Mouse (Mus musculus): ENCODE results near the gene Slamf6. TPM values are rescaled to one million over a fixed set of nuclear protein-coding genes. Genes with fewer than 3 reads are reported as not detected.

Slamf6 gene
- polyA plus RNA-seq, 1 experiment from 2014 or later, result 0.12 TPM

DNA sequence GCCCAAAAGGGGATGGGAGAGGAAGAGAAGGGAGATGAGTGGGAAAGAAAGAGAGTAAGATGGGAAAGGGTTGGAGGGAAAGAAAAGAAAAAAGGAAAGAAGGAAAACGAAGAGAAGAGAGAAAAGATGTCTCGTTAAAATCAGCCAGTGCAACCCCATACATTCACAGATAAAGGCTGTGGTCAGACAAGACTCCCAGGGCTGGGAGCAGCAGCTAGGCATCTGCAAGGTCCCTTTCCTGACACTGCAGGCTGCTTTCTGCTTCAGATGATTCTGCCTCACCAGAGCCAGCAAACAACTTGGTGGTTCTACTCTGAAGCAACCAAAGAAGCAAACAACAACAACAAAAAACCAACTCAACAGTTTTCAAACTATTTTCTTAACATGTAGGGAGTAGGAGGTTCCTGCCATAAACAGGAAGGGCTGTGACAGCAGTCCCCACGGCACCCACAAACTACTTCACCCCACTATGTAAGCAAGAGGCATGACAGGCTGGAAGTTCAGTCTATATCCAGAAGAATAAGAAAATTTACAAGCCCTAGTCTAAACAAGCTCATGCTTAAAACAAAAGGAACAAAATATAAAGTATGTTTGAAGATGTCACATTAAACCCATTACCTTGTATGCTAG, 66.2 kb downstream of the Slamf6 start:
- H3K4me3 ChIP-seq (ENCODE audit: low read length), result no peak overlapping the region
- H3K9ac ChIP-seq (ENCODE audit: low read depth, low read length), result no peak overlapping the region
- no peak overlapping the region for H3K4me2 ChIP-seq (replicated peaks; ENCODE audit: low read depth, low read length)
- ATAC-seq (ENCODE audit: low FRiP score, low TSS enrichment), result no peak
- no peaks in the 10 kb centered on the region; the same call in 1 of the 2 replicates for H3K9me3 ChIP-seq (ENCODE audit: control insufficient read depth, low read length)
- no peaks in the 10 kb centered on the region for H3K4me1 ChIP-seq (ENCODE audit: control insufficient read depth, insufficient read depth, low read length)
- WGBS, result 58% methylated on average over 3 of the region's 3 CpGs
- H3K36me3 ChIP-seq (ENCODE audit: control insufficient read depth, insufficient read depth, low read length), result no peaks in the 10 kb centered on the region
- no peaks in the 10 kb centered on the region for H3K27me3 ChIP-seq (ENCODE audit: control insufficient read depth, insufficient read depth, low read length)
- no peak overlapping the region for H3K27ac ChIP-seq (ENCODE audit: low read depth, low read length)

DNA sequence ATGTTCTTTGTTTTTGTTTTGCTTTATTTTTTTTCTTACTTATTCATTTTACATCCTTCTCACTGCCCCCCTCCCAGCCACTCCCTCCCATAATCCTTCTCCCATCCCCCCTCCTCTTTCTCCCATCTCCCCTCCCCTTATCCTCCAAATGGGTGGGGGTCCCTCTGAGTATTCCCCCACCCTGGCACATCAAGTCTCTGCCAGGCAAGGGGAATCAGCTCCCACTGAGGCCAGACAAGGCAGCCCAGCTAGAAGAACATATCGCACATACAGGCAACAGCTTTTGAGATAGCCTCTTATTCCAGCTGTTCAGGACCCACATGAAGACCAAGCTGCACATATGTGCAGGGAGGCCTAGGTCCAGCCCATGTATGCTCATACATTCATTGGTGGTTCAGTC, 66.8 kb downstream of the Slamf6 start:
- H3K36me3 ChIP-seq (ENCODE audit: control insufficient read depth, insufficient read depth, low read length), result no peaks in the 10 kb centered on the region
- no peak for ATAC-seq (ENCODE audit: low FRiP score, low TSS enrichment)
- no peaks in the 10 kb centered on the region for H3K4me1 ChIP-seq (ENCODE audit: control insufficient read depth, insufficient read depth, low read length)
- H3K27me3 ChIP-seq (ENCODE audit: control insufficient read depth, insufficient read depth, low read length), result no peaks in the 10 kb centered on the region
- H3K4me3 ChIP-seq (ENCODE audit: low read length), result no peak overlapping the region
- WGBS, result 100% methylated on average over 1 of the region's 1 CpGs
- no peak overlapping the region for H3K4me2 ChIP-seq (replicated peaks; ENCODE audit: low read depth, low read length)
- no peaks in the 10 kb centered on the region; the same call in 1 of the 2 replicates for H3K9me3 ChIP-seq (ENCODE audit: control insufficient read depth, low read length)
- no peak overlapping the region for H3K9ac ChIP-seq (ENCODE audit: low read depth, low read length)
- H3K27ac ChIP-seq (ENCODE audit: low read depth, low read length), result no peak overlapping the region

- ATAC-seq (ENCODE audit: low FRiP score, low TSS enrichment), result no peak
- H3K27ac ChIP-seq (ENCODE audit: low read depth, low read length), result no peak overlapping the region
- H3K9me3 ChIP-seq (ENCODE audit: control insufficient read depth, low read length), result no peaks in the 10 kb centered on the region; the same call in 1 of the 2 replicates
- WGBS, result 92% methylated on average over 2 of the region's 2 CpGs
- H3K4me3 ChIP-seq (ENCODE audit: low read length), result no peak overlapping the region
- no peak overlapping the region for H3K9ac ChIP-seq (ENCODE audit: low read depth, low read length)
- no peak overlapping the region for H3K4me2 ChIP-seq (replicated peaks; ENCODE audit: low read depth, low read length)
- H3K4me1 ChIP-seq (ENCODE audit: control insufficient read depth, insufficient read depth, low read length), result no peaks in the 10 kb centered on the region
- H3K36me3 ChIP-seq (ENCODE audit: control insufficient read depth, insufficient read depth, low read length), result no peaks in the 10 kb centered on the region
- no peaks in the 10 kb centered on the region for H3K27me3 ChIP-seq (ENCODE audit: control insufficient read depth, insufficient read depth, low read length)
These were observed 74.6 kb downstream of the Slamf6 start for GRCm38 (mm10) chr1:171991883-171992282.

DNA sequence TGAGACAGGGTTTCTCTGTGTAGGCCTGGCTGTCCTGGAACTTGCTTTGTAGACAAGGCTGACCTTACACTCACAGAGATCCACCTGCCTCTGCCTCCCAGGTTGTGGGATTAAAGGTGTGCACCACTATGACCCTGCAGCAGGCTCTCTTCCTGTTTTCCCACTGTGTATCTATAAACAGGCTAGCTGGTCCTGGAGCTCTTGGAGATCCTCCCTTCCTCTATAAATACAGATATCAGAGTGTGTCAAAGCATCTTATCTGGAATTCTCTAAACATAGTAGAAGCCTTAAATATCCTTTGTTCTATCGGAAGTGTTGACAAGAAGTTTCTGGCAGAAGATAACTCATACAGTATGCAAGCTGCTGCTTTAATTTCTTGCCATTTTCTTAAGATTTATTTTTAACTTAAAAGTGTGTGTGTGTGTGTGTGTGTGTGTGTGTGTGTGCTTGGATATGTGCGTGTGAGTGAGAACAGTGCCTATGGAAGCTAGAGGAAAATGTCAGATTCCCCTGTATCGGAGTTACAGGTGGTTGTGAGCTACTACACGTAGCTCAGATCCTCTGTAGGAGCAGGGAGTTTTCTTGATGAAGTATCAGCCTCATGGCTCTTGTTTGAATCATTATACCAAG, 75.7 kb downstream of the Slamf6 start:
- Histone ChIP-seq H3K4me1 (ENCODE audit: control insufficient read depth, insufficient read depth, low read length) (no peaks in the 10 kb centered on the region), H3K27ac (ENCODE audit: low read depth, low read length) (no peak overlapping the region), H3K27me3 (ENCODE audit: control insufficient read depth, insufficient read depth, low read length) (no peaks in the 10 kb centered on the region), H3K9ac (ENCODE audit: low read depth, low read length) (no peak overlapping the region), H3K4me2 (replicated peaks; ENCODE audit: low read depth, low read length) (no peak overlapping the region), H3K4me3 (ENCODE audit: low read length) (no peak overlapping the region), H3K36me3 (ENCODE audit: control insufficient read depth, insufficient read depth, low read length) (no peaks in the 10 kb centered on the region), H3K9me3 (ENCODE audit: control insufficient read depth, low read length) (no peaks in the 10 kb centered on the region; the same call in 1 of the 2 replicates)
- ATAC-seq (ENCODE audit: low FRiP score, low TSS enrichment), result no peak
- 77% methylated on average over 4 of the region's 4 CpGs for WGBS

DNA sequence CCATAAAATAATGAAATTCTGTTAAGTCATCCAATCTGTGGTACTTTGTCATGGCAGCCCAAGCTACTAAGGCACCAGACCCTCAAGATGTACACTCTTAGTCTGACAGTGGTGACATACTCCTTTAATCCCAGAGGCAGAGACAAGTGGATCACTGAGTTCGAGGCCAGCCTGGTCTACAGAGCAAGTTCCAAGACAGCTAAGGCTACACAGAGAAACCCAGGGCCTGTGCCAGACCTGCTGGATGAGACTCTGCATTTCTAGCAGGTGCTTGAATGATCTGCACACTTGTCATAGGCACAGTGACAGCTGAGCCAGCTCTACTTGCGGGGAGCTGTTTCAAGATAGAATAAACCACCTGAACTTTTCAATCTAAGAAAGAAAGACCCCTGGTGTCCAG, 77.2 kb downstream of the Slamf6 start:
- WGBS, result 90% methylated on average over 2 of the region's 2 CpGs
- ATAC-seq (ENCODE audit: low FRiP score, low TSS enrichment), result no peak
- H3K9ac ChIP-seq (ENCODE audit: low read depth, low read length), result no peak overlapping the region

GRCm38 (mm10) chr1:171994918-171995715, 77.8 kb downstream of the Slamf6 start:
- Histone ChIP-seq H3K36me3 (ENCODE audit: control insufficient read depth, insufficient read depth, low read length) (no peaks in the 10 kb centered on the region), H3K4me1 (ENCODE audit: control insufficient read depth, insufficient read depth, low read length) (no peaks in the 10 kb centered on the region), H3K9me3 (ENCODE audit: control insufficient read depth, low read length) (no peaks in the 10 kb centered on the region), H3K4me2 (replicated peaks; ENCODE audit: low read depth, low read length) (no peak overlapping the region), H3K27me3 (ENCODE audit: control insufficient read depth, insufficient read depth, low read length) (no peaks in the 10 kb centered on the region), H3K9ac (ENCODE audit: low read depth, low read length) (no peak overlapping the region), H3K27ac (ENCODE audit: low read depth, low read length) (no peak overlapping the region), H3K4me3 (ENCODE audit: low read length) (no peak overlapping the region)
- 82% methylated on average over 11 of the region's 11 CpGs for WGBS
- ATAC-seq (ENCODE audit: low FRiP score, low TSS enrichment), result no peak

More for the DNA sequence above, 77.2 kb downstream of the Slamf6 start:
- no peaks in the 10 kb centered on the region for H3K36me3 ChIP-seq (ENCODE audit: control insufficient read depth, insufficient read depth, low read length)
- H3K27me3 ChIP-seq (ENCODE audit: control insufficient read depth, insufficient read depth, low read length), result no peaks in the 10 kb centered on the region
- H3K9me3 ChIP-seq (ENCODE audit: control insufficient read depth, low read length), result no peaks in the 10 kb centered on the region
- no peaks in the 10 kb centered on the region for H3K4me1 ChIP-seq (ENCODE audit: control insufficient read depth, insufficient read depth, low read length)
- no peak overlapping the region for H3K4me2 ChIP-seq (replicated peaks; ENCODE audit: low read depth, low read length)
- no peak overlapping the region for H3K27ac ChIP-seq (ENCODE audit: low read depth, low read length)
- H3K4me3 ChIP-seq (ENCODE audit: low read length), result no peak overlapping the region

- Histone ChIP-seq H3K4me1 (ENCODE audit: control insufficient read depth, insufficient read depth, low read length) (no peaks in the 10 kb centered on the region), H3K9ac (ENCODE audit: low read depth, low read length) (no peak overlapping the region), H3K4me2 (replicated peaks; ENCODE audit: low read depth, low read length) (no peak overlapping the region), H3K27me3 (ENCODE audit: control insufficient read depth, insufficient read depth, low read length) (no peaks in the 10 kb centered on the region), H3K27ac (ENCODE audit: low read depth, low read length) (no peak overlapping the region), H3K36me3 (ENCODE audit: control insufficient read depth, insufficient read depth, low read length) (no peaks in the 10 kb centered on the region), H3K9me3 (ENCODE audit: control insufficient read depth, low read length) (no peaks in the 10 kb centered on the region), H3K4me3 (ENCODE audit: low read length) (no peak overlapping the region)
- 77% methylated on average over 7 of the region's 7 CpGs for WGBS
- ATAC-seq (ENCODE audit: low FRiP score, low TSS enrichment), result no peak
These were observed 79.4 kb downstream of the Slamf6 start for GRCm38 (mm10) chr1:171996701-171997100.

GRCm38 (mm10) chr1:171998820-171999597, 81.7 kb downstream of the Slamf6 start:
- no peak overlapping the region for H3K4me2 ChIP-seq (replicated peaks; ENCODE audit: low read depth, low read length)

More at GRCm38 (mm10) chr1:171998820-171999597, 81.7 kb downstream of the Slamf6 start:
- Histone ChIP-seq H3K4me1 (ENCODE audit: control insufficient read depth, insufficient read depth, low read length) (no peaks in the 10 kb centered on the region), H3K27ac (ENCODE audit: low read depth, low read length) (no peak overlapping the region), H3K27me3 (ENCODE audit: control insufficient read depth, insufficient read depth, low read length) (no peaks in the 10 kb centered on the region), H3K4me3 (ENCODE audit: low read length) (no peak overlapping the region), H3K9ac (ENCODE audit: low read depth, low read length) (no peak overlapping the region), H3K9me3 (ENCODE audit: control insufficient read depth, low read length) (no peaks in the 10 kb centered on the region), H3K36me3 (ENCODE audit: control insufficient read depth, insufficient read depth, low read length) (peaks cover 13% of the 10 kb centered on the region)
- ATAC-seq (ENCODE audit: low FRiP score, low TSS enrichment), result no peak
- WGBS, result 88% methylated on average over 13 of the region's 13 CpGs

Measured in kidney, embryonic 14.5 days (tissue).